Mouse (Mus musculus) Muller cell, postnatal 12 days (primary cell): ENCODE results near the gene Slc16a14.
A peak's percentile ranks its signal among the peaks of the same experiment; 100 is the strongest.

Experiments
- DNase-seq: peaks from one replicate; pipeline ENCODE4 v3.0.0-alpha.2; 2015; ENCODE audit errors: inconsistent ontology term

The Slc16a14 gene

DNA sequence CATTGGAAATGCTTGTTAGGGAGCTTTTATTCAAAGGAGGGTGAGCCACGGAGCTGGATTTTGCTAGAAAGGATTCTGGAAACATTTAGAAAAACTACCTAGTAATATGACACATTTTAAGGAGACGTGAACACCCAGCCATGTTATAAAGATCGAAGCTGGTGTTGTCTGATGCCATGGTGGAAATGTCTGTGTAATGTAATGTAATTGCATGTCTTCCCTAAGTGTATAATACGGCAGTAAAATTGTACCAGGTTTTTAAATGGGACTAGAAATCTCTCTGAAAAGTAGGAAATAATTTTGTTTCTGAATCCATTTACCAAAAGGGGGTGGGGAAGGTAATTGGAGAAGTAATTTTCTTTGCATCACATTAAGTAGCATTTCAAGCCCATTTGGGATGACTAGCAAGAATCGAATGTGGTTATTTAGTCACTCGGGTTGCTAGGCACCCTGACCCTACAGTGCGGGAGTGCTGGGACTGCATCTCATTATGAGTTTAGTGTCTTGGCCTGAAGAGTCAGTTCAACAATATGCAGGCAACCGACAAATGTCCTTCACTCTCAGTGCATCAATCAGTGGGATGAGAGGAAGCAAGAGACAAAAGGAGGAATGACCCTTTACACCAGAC is 24.6 kb downstream of the Slc16a14 start:
- DNase-seq: peak; percentile 42

DNA sequence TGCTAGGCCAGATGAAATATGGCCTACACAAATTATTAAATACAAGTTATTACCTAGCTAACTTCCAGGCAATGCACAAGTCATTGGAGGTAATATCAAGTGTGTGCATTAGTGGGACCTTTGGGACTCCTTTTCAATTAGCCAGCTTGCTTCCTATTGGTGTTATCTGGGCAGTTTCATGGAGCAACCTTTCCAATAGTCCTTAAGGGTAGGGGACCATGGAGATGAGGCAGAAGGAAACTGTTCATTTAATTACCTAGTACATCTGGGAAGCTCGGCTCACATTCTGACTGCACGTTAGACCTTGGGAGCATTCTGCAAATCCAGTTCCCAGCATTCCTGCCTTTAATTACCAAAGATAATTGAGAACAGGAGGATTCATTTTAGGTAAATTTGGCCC is 30.5 kb downstream of the Slc16a14 start:
- DNase-seq: no peak

DNA sequence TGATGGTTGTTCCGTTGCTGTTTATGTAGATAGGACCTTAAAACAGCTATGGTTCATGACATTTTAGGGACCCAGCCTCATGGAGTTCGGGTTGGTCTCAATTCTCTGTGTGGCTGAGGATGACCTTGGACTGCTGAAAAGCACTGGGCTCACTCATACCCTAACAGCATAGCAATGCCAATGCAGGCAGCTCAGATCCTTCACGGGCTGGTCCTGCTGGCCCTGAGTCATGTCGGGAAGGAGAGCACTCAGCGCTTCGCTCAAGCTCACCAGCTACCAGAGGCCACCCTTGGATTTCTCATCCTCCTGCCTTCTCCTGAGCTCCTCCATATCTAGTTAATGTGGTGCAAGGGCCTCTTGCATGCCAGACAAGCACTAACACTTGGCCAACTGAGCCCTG is 35.8 kb downstream of the Slc16a14 start:
- DNase-seq: no peak

DNA sequence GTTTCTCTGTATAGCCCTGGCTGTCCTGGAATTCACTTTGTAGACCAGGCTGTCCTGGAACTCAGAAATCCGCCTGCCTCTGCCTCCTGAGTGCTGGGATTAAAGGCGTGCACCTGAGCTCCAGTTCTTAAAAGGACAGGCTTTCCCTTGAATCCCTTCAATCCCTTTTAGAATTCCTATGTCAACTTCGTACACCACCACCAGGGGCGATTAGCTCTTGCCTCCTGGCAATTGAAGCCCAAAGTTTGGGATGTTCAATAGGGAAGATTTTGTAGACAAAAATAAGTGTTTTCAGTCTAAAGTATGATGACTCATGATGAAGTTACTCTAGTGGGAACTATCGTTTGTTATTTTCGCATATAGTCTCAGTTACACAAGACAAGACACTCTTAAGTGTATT is 37.6 kb downstream of the Slc16a14 start:
- no peak for DNase-seq

DNA sequence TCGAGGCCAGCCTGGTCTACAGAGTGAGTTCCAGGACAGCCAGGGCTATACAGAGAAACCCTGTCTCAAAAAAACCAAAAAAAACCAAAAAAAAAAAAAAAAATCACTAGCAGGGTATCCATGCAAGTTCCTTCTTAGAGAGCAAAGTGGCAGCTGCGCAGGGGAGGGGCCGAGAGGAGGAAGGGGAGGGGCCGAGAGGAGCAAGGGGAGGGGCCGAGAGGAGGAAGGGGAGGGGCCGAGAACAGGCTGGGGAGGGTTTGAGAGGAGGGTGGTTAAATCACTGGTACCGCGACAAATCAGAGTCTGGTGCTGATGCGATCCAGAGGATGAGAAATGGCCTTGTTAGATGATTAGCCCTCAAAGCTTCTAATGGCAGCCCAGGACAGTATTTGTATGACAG is 43.2 kb downstream of the Slc16a14 start:
- DNase-seq: no peak

DNA sequence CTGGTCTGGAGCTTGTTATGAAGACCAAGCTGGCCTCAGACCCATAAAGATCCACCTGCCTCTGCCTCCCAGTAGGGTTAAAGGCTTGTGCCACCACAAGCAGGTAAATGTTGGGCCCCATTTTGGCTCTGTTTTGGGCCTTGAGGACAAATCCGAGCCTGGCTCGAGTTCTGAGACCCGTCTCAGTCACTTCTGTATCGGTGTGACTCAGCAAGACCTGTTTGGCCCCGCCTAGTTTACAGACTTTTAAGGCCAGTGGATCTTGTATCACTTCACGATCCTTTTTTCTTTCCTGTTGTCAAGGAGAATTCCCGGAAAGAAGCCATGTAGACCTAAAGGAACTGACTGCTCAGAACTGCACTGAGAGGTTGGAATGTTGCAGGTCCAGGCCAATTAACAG is 44.4 kb downstream of the Slc16a14 start:
- DNase-seq: no peak

DNA sequence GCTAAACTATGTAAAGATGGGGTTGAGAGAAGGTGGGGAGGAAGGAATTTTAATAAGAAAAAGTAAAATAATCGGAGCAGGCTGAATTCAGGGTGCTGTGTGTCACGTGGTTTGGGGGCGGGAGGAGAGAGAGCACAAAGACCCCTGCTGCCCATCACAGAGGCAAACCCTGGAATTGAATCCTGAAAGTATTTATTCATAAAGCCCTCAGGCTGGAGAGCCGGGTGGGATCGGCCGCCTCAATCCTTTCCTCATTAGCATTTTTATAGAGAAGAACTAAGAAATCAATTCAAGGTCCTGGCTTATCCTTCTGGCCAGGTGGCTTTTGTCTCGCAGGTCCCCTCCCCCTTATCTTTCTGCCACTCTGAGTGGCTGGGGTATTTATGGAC is 44.9 kb downstream of the Slc16a14 start:
- DNase-seq: no peak

DNA sequence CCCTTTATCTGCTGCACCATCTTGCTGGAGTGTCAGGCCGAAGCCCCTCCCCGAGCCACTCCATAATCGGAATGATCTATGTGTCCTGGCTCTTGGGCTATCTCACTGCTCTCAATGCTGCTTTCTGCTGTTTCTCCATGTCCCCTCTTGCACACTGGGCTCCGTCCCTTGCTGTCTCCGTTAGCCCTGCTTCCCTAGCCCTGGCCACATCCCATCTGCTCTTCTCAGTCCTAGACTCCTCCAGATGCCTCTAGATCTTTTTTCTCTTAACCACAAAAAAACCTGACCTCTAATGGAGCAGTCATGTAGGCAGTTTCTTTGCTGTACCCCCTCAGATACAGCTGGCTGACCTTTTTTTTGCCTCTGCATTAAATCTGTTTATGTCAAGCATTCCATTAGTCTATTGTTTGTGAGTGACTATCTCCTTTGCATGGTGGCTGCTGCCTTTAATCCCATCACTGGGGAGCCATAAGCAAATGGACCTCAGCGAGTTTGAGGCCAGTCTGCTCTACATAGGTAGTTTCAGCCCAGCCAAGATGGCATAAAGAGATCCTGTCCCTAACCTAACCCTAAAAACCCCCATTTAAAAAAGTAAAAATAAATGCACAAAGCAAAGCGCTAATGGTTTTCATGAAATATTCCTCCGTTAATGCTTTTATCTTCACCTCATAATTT is 45.5 kb downstream of the Slc16a14 start:
- no peak for DNase-seq

DNA sequence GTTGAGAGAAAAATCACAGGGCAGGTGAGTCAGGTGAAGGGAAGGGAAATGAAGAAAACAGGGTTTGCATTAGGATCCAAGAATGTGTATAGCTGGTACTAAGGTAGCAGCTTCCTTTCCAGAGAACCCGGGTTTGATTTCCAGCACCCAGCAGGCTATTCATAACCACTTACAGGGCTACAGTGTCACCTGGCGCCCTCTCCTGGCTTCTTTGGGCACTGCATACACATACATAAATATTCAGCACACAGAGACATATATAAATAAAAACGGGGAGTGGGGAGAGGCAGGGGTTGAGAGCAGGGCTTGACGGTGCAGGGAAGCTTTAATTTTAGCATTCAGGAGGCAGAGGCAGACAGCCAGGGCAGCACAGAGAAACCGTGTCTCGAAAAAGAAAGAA is 49.0 kb downstream of the Slc16a14 start:
- DNase-seq: no peak

DNA sequence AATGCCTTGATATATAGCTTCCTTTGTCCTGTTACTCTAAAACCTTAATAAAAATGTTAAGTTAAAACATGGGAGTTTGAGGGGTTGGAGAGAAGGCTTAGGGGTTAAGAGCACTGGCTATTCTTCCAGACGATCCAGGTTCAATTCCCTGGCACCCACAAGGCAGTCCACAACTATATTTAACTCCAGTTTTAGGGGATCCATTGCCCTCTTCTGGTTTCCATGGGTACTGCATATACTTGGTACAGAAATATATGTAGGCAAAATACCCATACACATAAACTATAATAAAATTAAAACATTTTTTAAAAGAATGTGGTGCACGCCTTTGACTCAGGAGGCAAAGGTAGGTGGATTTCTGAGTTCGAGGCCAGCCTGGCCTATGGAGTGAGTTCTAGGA is 49.8 kb downstream of the Slc16a14 start:
- DNase-seq: no peak

DNA sequence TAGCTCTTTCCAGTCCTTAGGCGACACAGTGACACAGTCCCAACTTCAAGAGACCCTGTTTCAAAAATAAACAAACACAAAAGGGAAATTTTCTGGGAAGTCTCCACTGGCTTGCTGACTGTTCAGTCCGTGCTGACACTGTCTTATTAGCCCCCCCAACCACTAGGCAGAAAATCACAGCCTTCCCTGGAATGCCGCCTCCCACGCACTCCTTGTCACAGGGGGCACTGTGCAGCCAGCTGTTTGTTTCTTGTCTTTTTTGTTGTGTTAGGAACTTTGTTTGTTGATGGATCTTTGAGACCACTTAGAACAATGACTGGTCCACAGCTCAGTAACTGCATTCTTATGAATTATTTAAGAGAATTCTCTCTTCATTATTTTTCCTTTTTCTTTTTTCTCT is 51.0 kb downstream of the Slc16a14 start:
- DNase-seq: no peak

DNA sequence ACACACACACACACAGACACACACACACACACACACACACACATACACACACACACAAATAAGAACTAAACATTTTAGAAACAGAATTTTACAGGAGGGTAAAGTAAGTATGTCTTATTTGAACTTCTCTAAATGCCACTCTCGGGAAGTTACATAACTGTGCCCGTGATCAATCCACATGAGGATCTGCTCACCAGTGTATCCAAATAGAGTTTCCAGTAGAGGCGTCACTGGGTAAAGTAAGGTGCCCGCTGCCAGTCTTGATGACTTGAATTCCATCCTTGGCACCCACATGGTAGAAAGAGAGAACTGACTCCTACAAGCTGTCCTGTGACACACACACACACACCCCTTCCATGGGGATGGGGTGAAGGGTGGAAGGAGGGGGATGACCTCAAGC is 52.0 kb downstream of the Slc16a14 start:
- DNase-seq: no peak

DNA sequence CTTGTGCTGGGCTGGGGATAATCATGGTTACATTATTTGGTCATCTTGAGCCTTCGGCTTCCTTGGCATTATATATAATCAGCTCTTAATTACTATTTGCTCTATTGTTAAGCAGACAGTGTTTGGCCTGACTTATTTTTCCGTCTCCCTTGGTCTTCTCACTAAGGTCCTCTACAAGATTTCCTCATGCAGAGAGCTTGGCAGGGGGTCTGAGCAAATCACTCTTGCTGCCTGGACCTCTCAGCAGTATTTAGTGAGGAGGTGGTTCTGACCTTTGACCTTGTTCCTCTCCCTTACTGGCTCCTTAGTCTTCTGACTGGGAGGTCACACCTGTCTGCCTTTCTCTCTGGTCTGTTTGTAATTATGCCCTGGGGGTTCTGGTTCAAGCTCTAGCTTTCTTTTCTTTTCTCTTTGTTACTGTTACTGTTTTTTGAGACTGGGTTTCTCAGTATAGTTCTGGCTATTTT is 52.8 kb downstream of the Slc16a14 start:
- no peak for DNase-seq

DNA sequence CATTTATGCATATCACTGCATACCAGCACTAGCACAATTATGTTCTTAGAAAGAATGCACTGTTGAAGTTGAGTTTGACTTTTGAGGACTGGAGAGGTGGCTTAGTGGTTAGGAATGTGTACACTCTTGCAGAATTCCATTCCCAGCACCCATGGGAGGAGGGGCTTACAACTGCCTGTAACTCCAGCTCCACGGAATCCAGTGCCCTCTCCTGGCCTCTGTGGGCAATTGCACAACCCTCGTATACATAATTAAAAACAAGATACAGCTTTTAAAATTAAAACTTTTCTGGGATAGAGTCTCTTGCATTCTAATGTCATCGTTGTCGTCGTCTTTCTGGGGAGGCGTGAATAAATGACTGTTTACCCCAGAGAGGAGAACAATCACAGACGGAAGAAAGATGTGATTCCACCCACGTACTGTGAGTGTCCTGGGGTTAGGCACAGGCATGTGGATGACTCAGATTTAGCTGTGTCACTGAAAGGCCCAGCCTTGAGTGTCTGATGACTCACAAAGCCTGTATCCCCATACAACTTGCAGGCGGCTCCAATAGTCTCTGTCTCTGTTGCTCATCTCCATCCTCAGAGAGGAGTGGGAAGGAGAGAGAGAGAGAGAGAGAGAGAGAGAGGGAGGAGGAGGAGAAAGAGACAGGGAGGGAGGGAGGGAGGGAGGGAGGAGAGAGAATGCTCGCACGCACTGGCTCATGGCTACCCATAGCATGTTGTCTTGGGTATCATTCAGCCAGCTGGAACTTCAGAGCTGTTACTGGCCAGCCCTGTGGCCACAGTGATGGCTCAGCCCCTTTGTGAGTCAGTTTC is 53.5 kb downstream of the Slc16a14 start:
- DNase-seq: peak; percentile 91

DNA sequence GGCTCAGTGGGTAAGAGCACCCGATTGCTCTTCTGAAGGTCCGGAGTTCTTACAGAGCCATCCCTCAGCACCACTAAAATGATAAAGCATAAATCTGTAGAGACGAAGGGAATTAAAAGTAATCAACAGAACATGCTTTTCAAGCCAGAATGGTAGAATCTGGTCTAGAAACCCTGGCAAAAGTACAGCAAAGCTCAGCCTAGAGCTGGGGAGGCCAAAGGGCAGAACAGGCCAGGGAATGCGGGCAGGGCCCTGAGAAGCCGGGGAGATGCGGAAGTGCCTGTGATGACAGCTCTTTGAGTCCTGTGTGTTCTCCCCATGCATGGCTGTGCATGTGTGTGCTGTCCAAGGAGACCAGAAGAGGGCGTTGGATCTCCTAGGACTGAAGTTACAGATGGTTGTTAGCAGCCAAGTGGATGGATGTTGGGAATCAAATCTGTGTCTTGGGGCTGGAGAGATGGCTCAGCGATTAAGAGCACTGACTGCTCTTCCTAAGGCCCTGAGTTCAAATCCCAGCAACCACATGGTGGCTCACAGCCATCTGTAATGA is 55.3 kb downstream of the Slc16a14 start:
- DNase-seq: no peak

DNA sequence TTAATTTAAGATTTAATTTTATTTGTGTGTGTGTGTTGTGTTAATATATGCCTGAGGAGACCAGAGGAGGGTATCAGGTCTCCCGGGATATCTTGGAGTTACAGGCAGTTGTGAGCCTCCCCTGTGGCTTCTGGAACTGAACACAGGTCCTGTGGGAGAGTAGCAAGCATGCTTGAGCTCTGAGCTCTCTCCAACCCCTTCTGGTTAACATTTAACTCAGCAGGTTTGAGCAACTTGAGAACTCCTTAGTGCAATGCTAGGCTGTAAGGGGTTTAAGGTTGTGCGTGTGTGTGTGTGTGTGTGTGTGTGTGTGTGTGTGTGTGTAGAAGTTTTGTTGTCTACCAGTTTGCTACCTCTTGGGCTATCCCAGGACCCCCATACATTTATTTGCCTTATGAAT is 57.3 kb downstream of the Slc16a14 start:
- DNase-seq: no peak

DNA sequence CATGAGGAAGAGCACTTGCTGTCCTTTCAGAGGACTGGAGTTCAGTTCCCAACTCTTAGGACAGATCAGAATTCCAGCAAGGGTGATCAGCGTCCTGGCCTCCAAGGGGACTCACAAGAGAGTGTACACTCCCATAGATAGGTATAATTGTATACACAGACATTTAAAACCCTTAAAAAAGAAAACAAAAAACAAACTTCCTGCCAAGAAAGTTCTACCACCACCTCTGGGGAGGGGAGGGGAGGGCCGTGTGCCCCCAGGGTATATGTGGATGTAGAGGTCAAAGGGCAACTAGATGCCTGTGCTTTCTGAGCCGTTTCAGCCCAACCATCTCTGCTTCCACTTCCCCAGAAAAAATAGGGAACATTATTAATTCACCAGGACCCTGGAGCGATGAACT is 62.0 kb downstream of the Slc16a14 start:
- no peak for DNase-seq

DNA sequence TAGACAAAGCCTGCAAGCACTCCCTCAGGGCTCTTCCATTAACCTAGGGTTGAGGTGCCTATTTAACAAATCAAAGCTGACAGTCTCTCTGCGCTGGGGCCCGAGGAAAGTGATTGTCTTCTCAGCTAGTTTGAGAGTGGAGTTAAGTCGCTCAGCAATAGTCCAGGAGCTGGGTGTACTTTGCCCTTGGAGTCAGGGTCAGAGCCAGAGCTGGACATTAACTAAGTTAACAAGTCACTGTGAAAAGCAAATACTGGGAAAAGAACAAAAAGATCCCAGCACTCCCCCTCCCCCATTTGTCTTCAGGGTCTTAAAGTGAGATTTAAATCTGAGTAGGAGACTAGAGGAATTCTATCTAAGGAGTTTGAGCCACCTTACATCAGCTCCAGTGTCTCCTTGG is 62.8 kb downstream of the Slc16a14 start:
- no peak for DNase-seq

DNA sequence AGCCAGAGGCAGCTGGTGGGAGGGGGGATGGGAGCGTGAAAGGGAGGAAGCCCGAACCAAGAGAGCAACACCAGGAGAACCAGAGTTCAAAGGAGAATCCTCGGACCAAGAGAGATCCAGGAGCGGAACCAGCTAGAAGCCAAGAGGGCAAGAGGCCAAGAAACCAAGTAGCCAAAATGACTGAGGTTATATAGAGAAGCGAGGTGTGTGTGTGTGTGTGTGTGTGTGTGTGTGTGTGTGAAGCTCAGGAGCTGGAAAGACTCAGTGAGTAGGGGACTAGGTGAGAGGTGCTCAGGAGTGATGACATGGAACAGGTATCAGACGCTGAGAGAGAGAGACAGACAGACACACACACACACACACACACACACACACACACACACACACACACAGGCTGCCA is 63.8 kb downstream of the Slc16a14 start:
- DNase-seq: no peak

DNA sequence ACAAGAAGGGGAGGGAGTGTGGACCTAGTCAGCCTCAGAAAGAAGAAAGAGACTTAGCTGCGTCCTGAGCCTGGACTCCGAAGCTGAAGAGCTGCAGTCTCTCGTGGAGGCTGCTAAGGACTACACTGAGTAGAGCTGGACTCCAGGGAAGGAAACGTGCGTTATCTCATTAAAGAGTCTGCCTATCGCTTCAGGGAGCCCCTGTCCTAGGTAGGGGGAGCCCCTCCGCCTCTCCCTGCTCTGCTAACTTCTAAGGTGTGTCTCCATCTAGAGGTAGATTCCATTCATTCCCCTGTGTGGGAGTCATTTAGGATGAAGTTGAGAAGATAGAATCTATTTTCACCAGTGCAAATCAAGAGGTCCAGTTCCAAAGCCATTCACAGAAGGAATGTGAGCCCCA is 65.4 kb downstream of the Slc16a14 start:
- no peak for DNase-seq

DNA sequence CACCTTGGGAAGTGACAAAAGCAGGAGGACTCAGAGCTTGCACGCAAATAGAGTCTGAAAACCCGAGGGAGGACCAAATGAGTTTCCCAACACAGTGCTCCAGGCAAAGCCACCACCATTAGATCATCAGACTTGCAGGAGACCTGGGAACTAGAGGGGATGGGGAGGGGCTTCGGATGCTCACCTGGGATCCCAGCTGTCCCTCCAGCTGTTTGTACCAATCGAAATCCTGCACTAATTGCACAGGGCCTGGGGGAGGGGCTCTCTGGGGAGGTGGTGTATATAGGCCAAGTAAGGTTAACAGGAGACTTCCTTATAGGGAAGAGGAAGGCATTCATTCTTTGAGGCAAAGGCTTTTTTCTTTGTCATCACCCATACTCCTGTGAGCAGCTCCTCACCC is 66.1 kb downstream of the Slc16a14 start:
- no peak for DNase-seq

DNA sequence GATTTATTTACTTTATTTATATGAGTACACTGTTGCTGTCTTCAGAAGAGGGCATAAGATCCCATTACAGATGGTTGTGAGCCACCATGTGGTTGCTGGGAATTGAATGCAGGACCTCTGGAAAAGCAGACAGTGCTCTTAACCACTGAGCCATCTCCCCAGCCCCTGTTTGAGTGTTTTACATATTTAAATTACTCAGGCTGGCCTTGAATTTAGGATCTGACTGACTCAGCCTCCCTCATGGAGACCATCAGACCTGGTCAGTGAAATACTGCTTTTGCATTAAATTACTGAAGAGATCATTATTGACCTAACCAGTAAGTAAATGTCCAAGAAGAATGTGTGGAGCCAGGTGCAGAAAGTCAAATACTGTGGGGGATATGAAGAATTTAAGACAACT is 66.6 kb downstream of the Slc16a14 start:
- DNase-seq: no peak
